Mouse (Mus musculus) CD4-positive, CD25-positive, alpha-beta regulatory T cell (primary cell): ENCODE measurements around the gene Aagab. TPM values are rescaled to one million over a fixed set of nuclear protein-coding genes. Genes with fewer than 3 reads are reported as not detected.

Experiments used
- polyA plus RNA-seq: library from polyadenylated mRNA; unstranded; fragments of 100-300 nt; shearing (Covaris generic); gene quantifications from one replicate; pipeline ENCODE4 v1.2.1, GENCODE M21; 2017

Gene Aagab
- 45.9 TPM for polyA plus RNA-seq

DNA sequence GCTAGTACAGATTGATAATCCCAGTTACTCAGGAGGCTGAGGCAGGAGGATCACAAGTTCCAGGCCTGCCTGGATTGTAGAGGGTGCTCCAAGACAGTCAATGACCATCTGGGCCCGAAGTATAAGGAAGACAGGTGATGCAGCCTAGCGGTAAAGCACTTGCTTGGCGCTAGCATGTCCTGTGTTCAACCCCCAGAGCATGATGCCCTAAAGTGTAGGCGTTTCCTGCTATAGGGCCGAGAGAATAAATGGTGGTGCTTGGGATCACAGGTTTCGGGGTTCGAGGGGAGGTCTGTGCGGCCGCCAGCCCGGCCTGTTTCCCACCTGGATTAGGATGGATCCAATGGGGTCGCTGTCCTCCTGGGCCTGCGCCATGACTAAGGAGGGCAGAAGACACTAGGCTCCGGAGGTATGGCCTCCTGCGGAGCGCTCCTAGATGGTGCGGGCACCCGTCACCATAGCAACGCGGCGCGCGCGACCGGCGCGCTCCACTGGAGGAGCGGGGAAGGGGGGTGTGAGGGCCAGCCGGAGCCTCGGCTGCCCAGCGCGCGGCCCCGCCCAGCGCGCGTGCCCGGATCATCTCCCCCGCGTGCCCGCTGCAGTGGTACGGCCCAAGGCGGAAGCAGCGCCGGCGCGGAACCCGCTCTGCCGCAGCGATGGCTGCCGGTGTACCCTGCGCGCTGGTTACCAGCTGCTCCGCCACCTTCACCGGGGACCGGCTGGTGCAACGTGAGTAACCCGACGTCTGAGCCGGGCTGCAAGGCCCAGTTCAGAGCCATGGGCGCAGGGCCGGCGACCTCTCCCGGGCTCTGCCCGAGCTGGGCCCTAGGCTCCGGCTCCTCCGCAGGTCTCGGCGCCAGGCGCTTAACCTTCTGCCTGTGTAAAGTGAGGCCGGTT lies at the start of gene Aagab, which contains the start of gene Iqch:
Gene Aagab (plus strand): TSS at position 618 of the 897 bp plus-strand sequence.
Gene Iqch (minus strand): TSS at position 451 of the 897 bp plus-strand sequence.

Other genes with a start within 250 kb of the Aagab start
- 40.4 TPM for gene Map2k5, start 224.8 kb upstream of the Aagab start, polyA plus RNA-seq
- 60.6 TPM for gene 2300009A05Rik, start 203.4 kb upstream of the Aagab start, polyA plus RNA-seq
- 0.19 TPM for gene Iqch, start 167 bp upstream of the Aagab start, polyA plus RNA-seq
- 42.2 TPM for gene Smad3, start 155.3 kb downstream of the Aagab start, polyA plus RNA-seq